Mouse (Mus musculus) limb, embryonic 14.5 days (tissue): ENCODE results near the gene Fgf4. TPM values are rescaled to one million over a fixed set of nuclear protein-coding genes. Genes with fewer than 3 reads are reported as not detected.
"Not testable (repeated sequence)": the region's sequence is repeated elsewhere in the genome, so short reads cannot be mapped to it uniquely, and the experiment has no call there.

Experiments
- ATAC-seq: fragments of 200-750 bp; cut with Nextera tagmentation; 2 replicates; pipeline ENCODE4 v1.8.0; 2017; ENCODE audit warnings: low read depth, moderate number of reproducible peaks, moderate TSS enrichment; ENCODE audit not compliant: low FRiP score
- DNase-seq: peaks from one replicate; pipeline ENCODE4 v3.0.0-alpha.2; 2015; ENCODE audit warnings: low spot score
- H3K27ac ChIP-seq: fragments of 300-500 bp; sonication (generic); replicated peaks from 2 replicates; pipeline ENCODE4 v1.5.1; 2014; ENCODE audit warnings: low read depth, mild to moderate bottlenecking, low read length, moderate library complexity, mixed read lengths
- H3K27me3 ChIP-seq: fragments of 300-500 bp; sonication (generic); 2 replicates; pipeline ENCODE4 v1.6.1; 2014; ENCODE audit warnings: low read length, mixed read lengths; ENCODE audit not compliant: control insufficient read depth, insufficient read depth
- H3K36me3 ChIP-seq: fragments of 300-500 bp; sonication (generic); 2 replicates; pipeline ENCODE4 v1.6.1; 2014; ENCODE audit warnings: mild to moderate bottlenecking, low read length, moderate library complexity, mixed read lengths; ENCODE audit not compliant: control insufficient read depth, insufficient read depth
- H3K4me1 ChIP-seq: fragments of 300-500 bp; sonication (generic); 2 replicates; pipeline ENCODE4 v1.6.1; 2014; ENCODE audit warnings: antibody characterized with exemption, low read length, mixed read lengths; ENCODE audit not compliant: control insufficient read depth, insufficient read depth
- H3K4me2 ChIP-seq: fragments of 300-500 bp; sonication (generic); replicated peaks from 2 replicates; pipeline ENCODE4 v1.6.1; 2014; ENCODE audit warnings: low read depth, mild to moderate bottlenecking, low read length, moderate library complexity; ENCODE audit not compliant: severe bottlenecking
- H3K4me3 ChIP-seq: fragments of 300-500 bp; sonication (generic); replicated peaks from 2 replicates; pipeline ENCODE4 v1.5.1; 2014; ENCODE audit warnings: low read length
- H3K9ac ChIP-seq: fragments of 300-500 bp; sonication (generic); 2 replicates; pipeline ENCODE4 v1.6.1; 2014; ENCODE audit warnings: mild to moderate bottlenecking, low read depth, low read length, moderate library complexity; ENCODE audit not compliant: severe bottlenecking
- H3K9me3 ChIP-seq: fragments of 300-500 bp; sonication (generic); 2 replicates; pipeline ENCODE4 v1.6.1; 2016; ENCODE audit warnings: low read length; ENCODE audit not compliant: control insufficient read depth
- POLR2A ChIP-seq: fragments of 200-500 bp; IDR thresholded peaks from 2 replicates; pipeline ENCODE4 v1.8.0; 2012; ENCODE audit warnings: inconsistent platforms, mild to moderate bottlenecking, moderate library complexity, borderline replicate concordance; ENCODE audit not compliant: insufficient read depth, insufficient read length; ENCODE audit errors: extremely low read depth
- WGBS: fragments of 180-500 bp; shearing (Covaris S2); extraction: QIAGEN DNeasy Blood & Tissue Kit; methylation state at CpG from one replicate; pipeline ENCODE4 v1.1.7; 2014; 5-methylcytosine and 5-hydroxymethylcytosine counted together
- polyA plus RNA-seq, 2 experiments: library from polyadenylated mRNA; depleted of rRNA in 1 of 2; stranded (reverse) in 1 of 2; unstranded in 1 of 2; fragments of >200 nt; fragmentation: Nextera tagmentation in 1 of 2; extraction: Ambion mirVana in 1 of 2; gene quantifications; 2 replicates each; pipeline versions ENCODE4 v1.2.1 to v1.2.3; 2012 to 2014

Fgf4 gene
- polyA plus RNA-seq, 2 experiments, result 0.57 to 0.91 TPM

- H3K27me3 ChIP-seq, result no peaks in the 10 kb centered on the region
- H3K9ac ChIP-seq, result 0 out of 2 replicates have a peak overlapping the region, but pooled peaks have one; percentile 7
- DNase-seq (no peak), ATAC-seq (no peak)
- no peak for TF ChIP-seq POLR2A
- no peak overlapping the region for H3K4me3 ChIP-seq
- no peak overlapping the region for H3K27ac ChIP-seq
- 66% methylated on average over 4 of the region's 4 CpGs for WGBS
- H3K4me2 ChIP-seq, result no peak overlapping the region
- no peaks in the 10 kb centered on the region for H3K9me3 ChIP-seq
- no peaks in the 10 kb centered on the region for H3K36me3 ChIP-seq
- H3K4me1 ChIP-seq, result no peaks in the 10 kb centered on the region; the same call in 1 of the 2 replicates
Measured at GRCm38 (mm10) chr7:144874226-144874625, 27.1 kb downstream of the Fgf4 start.

GRCm38 (mm10) chr7:144878401-144878800 is 31.2 kb downstream of the Fgf4 start:
- Histone ChIP-seq H3K4me2 (no peak overlapping the region), H3K27ac (no peak overlapping the region), H3K9me3 (no peaks in the 10 kb centered on the region), H3K4me1 (no peaks in the 10 kb centered on the region; the same call in 1 of the 2 replicates), H3K9ac (no peak overlapping the region), H3K36me3 (no peaks in the 10 kb centered on the region), H3K27me3 (no peaks in the 10 kb centered on the region), H3K4me3 (no peak overlapping the region)
- ATAC-seq (no peak), DNase-seq (no peak)
- 95% methylated on average over 1 of the region's 1 CpGs for WGBS
- TF ChIP-seq POLR2A, result no peak

GRCm38 (mm10) chr7:144883106-144883505 is 35.9 kb downstream of the Fgf4 start:
- ATAC-seq, result peak; percentile 70
- no peak overlapping the region for H3K4me2 ChIP-seq
- no peaks in the 10 kb centered on the region for H3K36me3 ChIP-seq
- H3K27ac ChIP-seq, result no peak overlapping the region
- no peak overlapping the region for H3K9ac ChIP-seq
- no peaks in the 10 kb centered on the region for H3K9me3 ChIP-seq
- WGBS, result 5% methylated on average over 2 of the region's 2 CpGs
- no peak for TF ChIP-seq POLR2A
- H3K27me3 ChIP-seq, result no peaks in the 10 kb centered on the region
- no peaks in the 10 kb centered on the region for H3K4me1 ChIP-seq
- H3K4me3 ChIP-seq, result no peak overlapping the region
- DNase-seq, result peak; percentile 83

- H3K9ac ChIP-seq, result no peak overlapping the region
- no peaks in the 10 kb centered on the region for H3K27me3 ChIP-seq
- 77% methylated on average over 2 of the region's 2 CpGs for WGBS
- no peaks in the 10 kb centered on the region for H3K9me3 ChIP-seq
- H3K36me3 ChIP-seq, result no peaks in the 10 kb centered on the region
- H3K4me3 ChIP-seq, result no peak overlapping the region
- H3K4me1 ChIP-seq, result 0 out of 2 replicates have a peak, but pooled peaks cover 2% of the 10 kb centered on the region
- no peak for ATAC-seq
- no peak for DNase-seq
- H3K4me2 ChIP-seq, result no peak overlapping the region
- no peak for TF ChIP-seq POLR2A
- H3K27ac ChIP-seq, result no peak overlapping the region
Measured at GRCm38 (mm10) chr7:144887672-144888071, 40.5 kb downstream of the Fgf4 start.

- no peaks in the 10 kb centered on the region for H3K36me3 ChIP-seq
- H3K4me1 ChIP-seq, result 0 out of 2 replicates have a peak, but pooled peaks cover 2% of the 10 kb centered on the region
- no peak overlapping the region for H3K4me2 ChIP-seq
- 5% methylated on average over 18 of the region's 18 CpGs for WGBS
- H3K9ac ChIP-seq, result no peak overlapping the region
- H3K27me3 ChIP-seq, result no peaks in the 10 kb centered on the region
- no peak overlapping the region for H3K4me3 ChIP-seq
- no peak for TF ChIP-seq POLR2A
- no peak overlapping the region for H3K27ac ChIP-seq
- no peak for ATAC-seq
- H3K9me3 ChIP-seq, result no peaks in the 10 kb centered on the region
- no peak for DNase-seq
Measured at GRCm38 (mm10) chr7:144888564-144889299, 41.6 kb downstream of the Fgf4 start.

GRCm38 (mm10) chr7:144890661-144891060 is 43.5 kb downstream of the Fgf4 start:
- H3K9ac ChIP-seq, DNase-seq, H3K4me3 ChIP-seq, H3K9me3 ChIP-seq, H3K27ac ChIP-seq, H3K36me3 ChIP-seq, H3K4me2 ChIP-seq, ATAC-seq, H3K4me1 ChIP-seq: not testable (repeated sequence)
- peaks cover 12% of the 10 kb centered on the region for H3K27me3 ChIP-seq
- 100% methylated on average over 1 of the region's 1 CpGs for WGBS
